Mouse (Mus musculus): ENCODE measurements around the gene Olfr344.

- TF ChIP-seq CTCF (IDR thresholded peaks at IDR 0.05; ENCODE audit: borderline replicate concordance, insufficient read depth, low read depth, low read length) = no peak
- TF ChIP-seq POLR2A (IDR thresholded peaks at IDR 0.05; ENCODE audit: borderline replicate concordance, insufficient read depth, low read length) = no peak
Observed at GRCm38 (mm10) chr2:36565156-36565555, 1.3 kb upstream of the Olfr344 start.
